Mouse (Mus musculus): ENCODE data around the gene Fam3b. TPM values are rescaled to one million over a fixed set of nuclear protein-coding genes. Genes with fewer than 3 reads are reported as not detected.

Gene Fam3b
- total RNA-seq (2014; rRNA removed): 0.65 TPM in 1 of 2 replicates, not detected in the other
- 0.25 TPM in 1 of 2 replicates, not detected in the other for polyA plus RNA-seq (2012; rRNA removed)

GRCm38 (mm10) chr16:97514099-97514940 is at the start of gene Fam3b:
Fam3b (minus strand) TSS chr16:97514816.
- no peak for DNase-seq (ENCODE audit: extremely low read depth, low read depth, low spot score)
- Histone ChIP-seq H3K27me3 (ENCODE audit: control insufficient read depth, insufficient read depth, low read length) (no peaks in the 10 kb centered on the region), H3K9ac (ENCODE audit: low read depth, low read length) (no peak within 1 kb of the TSS), H3K4me1 (ENCODE audit: control insufficient read depth, insufficient read depth, low read length) (no peaks in the 10 kb centered on the region; the same call in 1 of the 2 replicates), H3K79me2 (ENCODE audit: control insufficient read depth, insufficient read depth, low read length) (no peaks in the 10 kb centered on the region), H3K36me3 (ENCODE audit: control insufficient read depth, insufficient read depth, low read length) (no peaks in the 10 kb centered on the region), H3K4me3 (ENCODE audit: insufficient read depth, low read depth, low read length) (no peak within 1 kb of the TSS), H3K27ac (replicated peaks; ENCODE audit: insufficient read depth, low read depth, low read length) (no peak within 1 kb of the TSS)
- WGBS: 54% methylated on average over 4 of the region's 4 CpGs
- TF ChIP-seq POLR2A (IDR thresholded peaks at IDR 0.05; ENCODE audit: extremely low read depth, insufficient read depth, low read length) (no peak), CTCF (IDR thresholded peaks at IDR 0.05; ENCODE audit: low read depth, low read length) (no peak)

GRCm38 (mm10) chr16:97544340-97544739 is 29.7 kb upstream of the Fam3b start:
- peaks cover 6% of the 10 kb centered on the region for H3K4me1 ChIP-seq (ENCODE audit: control insufficient read depth, insufficient read depth, low read length)
- H3K9ac ChIP-seq (ENCODE audit: low read depth, low read length): no peak overlapping the region
- H3K27me3 ChIP-seq (ENCODE audit: control insufficient read depth, insufficient read depth, low read length): no peaks in the 10 kb centered on the region
- no peak for TF ChIP-seq POLR2A (IDR thresholded peaks at IDR 0.05; ENCODE audit: extremely low read depth, insufficient read depth, low read length)
- TF ChIP-seq CTCF (IDR thresholded peaks at IDR 0.05; ENCODE audit: low read depth, low read length): no peak
- H3K4me3 ChIP-seq (ENCODE audit: insufficient read depth, low read depth, low read length): no peak overlapping the region
- no peak for DNase-seq (ENCODE audit: extremely low read depth, low read depth, low spot score)
- H3K27ac ChIP-seq (replicated peaks; ENCODE audit: insufficient read depth, low read depth, low read length): no peak overlapping the region
- 93% methylated on average over 4 of the region's 4 CpGs for WGBS
- peaks cover 54% of the 10 kb centered on the region for H3K36me3 ChIP-seq (ENCODE audit: control insufficient read depth, insufficient read depth, low read length)
- 0 out of 2 replicates have a peak, but pooled peaks cover 3% of the 10 kb centered on the region for H3K79me2 ChIP-seq (ENCODE audit: control insufficient read depth, insufficient read depth, low read length)

GRCm38 (mm10) chr16:97536859-97537258 is 22.2 kb upstream of the Fam3b start:
- Histone ChIP-seq H3K9ac (ENCODE audit: low read depth, low read length) (peak overlapping the region; percentile 72), H3K36me3 (ENCODE audit: control insufficient read depth, insufficient read depth, low read length) (peaks cover 23% of the 10 kb centered on the region), H3K27me3 (ENCODE audit: control insufficient read depth, insufficient read depth, low read length) (no peaks in the 10 kb centered on the region), H3K27ac (replicated peaks; ENCODE audit: insufficient read depth, low read depth, low read length) (peak overlapping the region; percentile 96), H3K4me1 (ENCODE audit: control insufficient read depth, insufficient read depth, low read length) (peaks cover 38% of the 10 kb centered on the region), H3K4me3 (ENCODE audit: insufficient read depth, low read depth, low read length) (peak overlapping the region; percentile 6; the same call in 1 of the 2 replicates), H3K79me2 (ENCODE audit: control insufficient read depth, insufficient read depth, low read length) (peaks cover 10% of the 10 kb centered on the region; the same call in 1 of the 2 replicates)
- 14% methylated on average over 1 of the region's 1 CpGs for WGBS
- DNase-seq (ENCODE audit: extremely low read depth, low read depth, low spot score): no peak
- TF ChIP-seq CTCF (IDR thresholded peaks at IDR 0.05; ENCODE audit: low read depth, low read length) (no peak), POLR2A (IDR thresholded peaks at IDR 0.05; ENCODE audit: extremely low read depth, insufficient read depth, low read length) (no peak)

GRCm38 (mm10) chr16:97535808-97536413 is 21.3 kb upstream of the Fam3b start:
- peak overlapping the region; percentile 76 for H3K9ac ChIP-seq (ENCODE audit: low read depth, low read length)
- 0% methylated on average over 3 of the region's 3 CpGs for WGBS
- H3K79me2 ChIP-seq (ENCODE audit: control insufficient read depth, insufficient read depth, low read length): peaks cover 10% of the 10 kb centered on the region; the same call in 1 of the 2 replicates
- peak overlapping the region; percentile 53 for H3K4me3 ChIP-seq (ENCODE audit: insufficient read depth, low read depth, low read length)
- TF ChIP-seq CTCF (IDR thresholded peaks at IDR 0.05; ENCODE audit: low read depth, low read length) (no peak), POLR2A (IDR thresholded peaks at IDR 0.05; ENCODE audit: extremely low read depth, insufficient read depth, low read length) (peak; percentile 44; the same call in 1 of the 2 replicates)
- peak overlapping the region; percentile 96 for H3K27ac ChIP-seq (replicated peaks; ENCODE audit: insufficient read depth, low read depth, low read length)
- H3K27me3 ChIP-seq (ENCODE audit: control insufficient read depth, insufficient read depth, low read length): no peaks in the 10 kb centered on the region
- DNase-seq (ENCODE audit: extremely low read depth, low read depth, low spot score): peak; percentile 76
- peaks cover 36% of the 10 kb centered on the region for H3K4me1 ChIP-seq (ENCODE audit: control insufficient read depth, insufficient read depth, low read length)
- peaks cover 18% of the 10 kb centered on the region for H3K36me3 ChIP-seq (ENCODE audit: control insufficient read depth, insufficient read depth, low read length)

GRCm38 (mm10) chr16:97534876-97535461 is 20.4 kb upstream of the Fam3b start:
- peaks cover 13% of the 10 kb centered on the region for H3K36me3 ChIP-seq (ENCODE audit: control insufficient read depth, insufficient read depth, low read length)
- no peaks in the 10 kb centered on the region for H3K27me3 ChIP-seq (ENCODE audit: control insufficient read depth, insufficient read depth, low read length)
- peak; percentile 99 for DNase-seq (ENCODE audit: extremely low read depth, low read depth, low spot score)
- H3K27ac ChIP-seq (replicated peaks; ENCODE audit: insufficient read depth, low read depth, low read length): peak overlapping the region; percentile 96
- peak overlapping the region; percentile 76 for H3K9ac ChIP-seq (ENCODE audit: low read depth, low read length)
- H3K79me2 ChIP-seq (ENCODE audit: control insufficient read depth, insufficient read depth, low read length): peaks cover 7% of the 10 kb centered on the region; the same call in 1 of the 2 replicates
- WGBS: 0% methylated on average over 5 of the region's 5 CpGs
- peaks cover 34% of the 10 kb centered on the region for H3K4me1 ChIP-seq (ENCODE audit: control insufficient read depth, insufficient read depth, low read length)
- H3K4me3 ChIP-seq (ENCODE audit: insufficient read depth, low read depth, low read length): peak overlapping the region; percentile 57
- TF ChIP-seq CTCF (IDR thresholded peaks at IDR 0.05; ENCODE audit: low read depth, low read length) (no peak), POLR2A (IDR thresholded peaks at IDR 0.05; ENCODE audit: extremely low read depth, insufficient read depth, low read length) (0 out of 2 replicates have a peak, but pooled peaks have one; percentile 60)
